Mouse (Mus musculus) forebrain, embryonic 12.5 days (tissue): ENCODE measurements around the gene Padi4. TPM values are rescaled to one million over a fixed set of nuclear protein-coding genes. Genes with fewer than 3 reads are reported as not detected.

Source experiments
- ATAC-seq: fragments of 200-750 bp; cut with Nextera tagmentation; 2 replicates; pipeline ENCODE4 v1.8.0; 2017; ENCODE audit warnings: moderate TSS enrichment; ENCODE audit not compliant: low FRiP score
- H3K27ac ChIP-seq: fragments of 300-500 bp; sonication (generic); 2 replicates; pipeline ENCODE4 v1.5.1; 2016; ENCODE audit warnings: mild to moderate bottlenecking
- H3K27me3 ChIP-seq: fragments of 300-500 bp; sonication (generic); 2 replicates; pipeline ENCODE4 v1.6.1; 2016; ENCODE audit warnings: mild to moderate bottlenecking
- H3K36me3 ChIP-seq: fragments of 300-500 bp; sonication (generic); replicated peaks from 2 replicates; pipeline ENCODE4 v1.6.1; 2016; ENCODE audit warnings: mild to moderate bottlenecking
- H3K4me1 ChIP-seq: fragments of 300-500 bp; sonication (generic); 2 replicates; pipeline ENCODE4 v1.6.1; 2016
- H3K4me2 ChIP-seq: fragments of 300-500 bp; sonication (generic); 2 replicates; pipeline ENCODE4 v1.6.1; 2016; ENCODE audit warnings: mild to moderate bottlenecking, moderate library complexity
- H3K4me3 ChIP-seq: fragments of 300-500 bp; sonication (generic); replicated peaks from 2 replicates; pipeline ENCODE4 v1.5.1; 2016; ENCODE audit warnings: mild to moderate bottlenecking
- H3K9ac ChIP-seq: fragments of 300-500 bp; sonication (generic); 2 replicates; pipeline ENCODE4 v1.6.1; 2016; ENCODE audit warnings: mild to moderate bottlenecking
- H3K9me3 ChIP-seq: fragments of 300-500 bp; sonication (generic); 2 replicates; pipeline ENCODE4 v1.6.1; 2016
- WGBS: fragments of 180-500 bp; shearing (Covaris S2); methylation state at CpG from one replicate; pipeline ENCODE4 v1.1.7; 2016; 5-methylcytosine and 5-hydroxymethylcytosine counted together
- polyA plus RNA-seq: library from polyadenylated mRNA; unstranded; fragments of >200 nt; fragmentation: Nextera tagmentation; extraction: Ambion mirVana; gene quantifications from 2 replicates; pipeline ENCODE4 v1.2.1, GENCODE M21; 2016

Padi4 gene
- polyA plus RNA-seq, 1 experiment from 2014 or later: 1.8 TPM

DNA sequence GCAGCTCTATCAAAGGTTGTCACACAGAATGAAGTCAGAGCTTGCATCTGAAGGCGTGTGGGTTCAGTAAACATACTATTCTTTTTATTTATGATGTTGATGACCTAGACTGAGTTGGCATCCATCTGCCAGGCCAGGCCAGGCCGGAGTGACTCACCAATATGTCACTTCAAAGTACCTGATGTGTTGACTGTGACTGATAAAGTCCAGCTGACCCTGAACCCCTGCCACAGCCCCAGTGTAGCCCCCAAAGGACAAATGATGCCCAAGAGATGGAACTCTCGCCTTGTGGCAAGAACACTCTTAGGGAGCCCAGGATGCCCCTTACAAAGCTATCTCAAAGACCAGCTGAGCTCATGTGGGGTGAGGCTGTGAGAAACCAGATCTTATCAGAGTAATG is 18.2 kb downstream of the Padi4 start:
- Histone ChIP-seq H3K27me3 (no peaks in the 10 kb centered on the region), H3K4me2 (no peak overlapping the region), H3K27ac (no peak overlapping the region), H3K9ac (no peak overlapping the region), H3K36me3 (no peaks in the 10 kb centered on the region), H3K9me3 (no peaks in the 10 kb centered on the region), H3K4me3 (no peak overlapping the region), H3K4me1 (peaks cover 23% of the 10 kb centered on the region)
- WGBS: 85% methylated on average over 3 of the region's 3 CpGs
- no peak for ATAC-seq

DNA sequence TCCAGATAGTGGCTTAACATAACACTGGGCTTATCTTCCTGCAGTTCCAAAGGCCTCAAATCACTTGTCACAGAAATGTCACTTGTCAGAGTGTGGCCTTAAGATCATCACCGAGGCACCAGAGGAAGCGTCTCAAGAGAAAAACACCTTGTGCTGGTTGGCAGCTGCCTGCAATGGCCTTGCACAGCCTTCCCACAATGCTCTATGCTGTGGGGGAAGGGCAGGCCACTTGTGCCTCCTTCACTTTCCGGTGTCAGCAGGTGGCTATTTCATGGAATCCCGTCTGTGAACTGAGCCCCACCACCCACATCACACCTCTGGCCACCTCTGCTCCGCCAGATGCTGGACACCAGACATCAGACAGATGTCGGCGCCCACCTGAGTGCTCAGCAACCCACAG is 20.7 kb downstream of the Padi4 start:
- Histone ChIP-seq H3K27me3 (peaks cover 9% of the 10 kb centered on the region; the same call in 1 of the 2 replicates), H3K36me3 (no peaks in the 10 kb centered on the region), H3K4me3 (no peak overlapping the region), H3K27ac (no peak overlapping the region), H3K9ac (no peak overlapping the region), H3K4me1 (peaks cover 26% of the 10 kb centered on the region), H3K4me2 (no peak overlapping the region), H3K9me3 (no peaks in the 10 kb centered on the region)
- ATAC-seq: no peak
- 70% methylated on average over 7 of the region's 7 CpGs for WGBS

DNA sequence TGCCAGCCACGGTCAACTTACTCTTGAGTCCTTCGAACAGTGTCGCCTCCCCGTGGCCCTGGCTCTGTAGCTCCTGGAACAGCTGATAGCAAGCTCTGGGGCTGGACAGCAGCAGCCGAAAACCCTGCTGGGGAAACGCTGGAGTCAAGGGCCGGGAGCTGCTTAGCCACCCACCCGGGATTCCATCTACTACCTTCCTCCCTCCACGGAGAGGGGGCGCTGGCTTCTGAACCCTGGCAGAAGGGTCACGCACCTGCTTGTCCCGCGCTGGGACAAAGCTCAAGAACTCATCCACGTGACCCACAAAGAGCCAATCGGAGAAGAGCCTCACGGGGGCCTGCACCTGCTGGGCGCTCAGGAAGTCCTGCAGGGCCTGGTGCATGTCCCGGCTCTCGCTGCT is 23.7 kb downstream of the Padi4 start:
- Histone ChIP-seq H3K9me3 (no peaks in the 10 kb centered on the region), H3K36me3 (no peaks in the 10 kb centered on the region), H3K4me1 (peaks cover 11% of the 10 kb centered on the region), H3K27me3 (peaks cover 9% of the 10 kb centered on the region; the same call in 1 of the 2 replicates), H3K4me2 (peak overlapping the region; percentile 53), H3K9ac (no peak overlapping the region; the same call in 1 of the 2 replicates), H3K4me3 (peak overlapping the region; percentile 21; the same call in 1 of the 2 replicates), H3K27ac (no peak overlapping the region)
- 8% methylated on average over 19 of the region's 19 CpGs for whole genome bisulfite sequencing
- no peak for ATAC-seq

DNA sequence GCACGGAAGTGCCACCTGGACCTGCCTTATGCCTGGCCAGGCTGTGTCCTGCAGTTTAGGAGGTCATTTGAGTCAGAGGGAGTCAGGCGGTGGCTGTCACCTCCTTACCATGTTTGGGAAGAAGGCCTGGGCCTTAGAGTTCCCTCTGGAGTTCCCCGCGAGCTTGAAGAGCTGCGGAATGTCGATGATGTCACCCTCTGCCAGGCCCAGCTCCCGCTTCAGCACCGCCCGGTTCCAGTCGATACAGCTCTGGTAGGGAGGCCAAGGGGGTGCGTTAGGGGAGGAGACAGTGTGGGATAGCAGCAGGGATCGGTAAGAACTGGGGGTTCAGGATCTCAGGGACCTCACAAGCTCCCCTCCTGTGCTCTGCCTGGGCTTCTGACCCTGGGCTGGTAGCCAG is 26.1 kb downstream of the Padi4 start:
- 44% methylated on average over 12 of the region's 12 CpGs for WGBS

DNA sequence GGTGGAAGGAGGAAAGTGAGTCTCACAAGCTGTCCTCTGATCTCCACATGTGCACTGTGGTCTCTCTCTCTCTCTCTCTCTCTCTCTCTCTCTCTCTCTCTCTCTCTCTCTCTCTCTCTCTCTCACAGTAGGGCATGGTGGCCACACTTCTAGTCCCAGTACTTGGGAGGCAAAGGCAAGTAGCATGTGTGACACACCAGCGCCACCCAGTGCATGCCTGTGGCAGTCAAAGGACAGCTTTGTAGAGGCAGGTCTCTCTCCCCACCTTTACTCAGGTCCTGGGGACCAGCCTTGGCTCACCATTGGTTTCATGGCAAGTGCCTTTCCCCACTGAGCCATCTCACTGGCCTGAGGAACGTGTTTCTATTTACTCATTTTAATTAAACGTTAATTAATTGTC is 29.4 kb downstream of the Padi4 start:
- Histone ChIP-seq H3K9ac (no peak overlapping the region), H3K9me3 (no peaks in the 10 kb centered on the region), H3K4me3 (no peak overlapping the region), H3K27me3 (peaks cover 5% of the 10 kb centered on the region; the same call in 1 of the 2 replicates), H3K4me1 (no peaks in the 10 kb centered on the region; the same call in 1 of the 2 replicates), H3K27ac (no peak overlapping the region), H3K4me2 (no peak overlapping the region), H3K36me3 (no peaks in the 10 kb centered on the region)
- WGBS: 31% methylated on average over 3 of the region's 3 CpGs
- ATAC-seq: no peak

More for the DNA sequence above, 26.1 kb downstream of the Padi4 start:
- Histone ChIP-seq H3K4me2 (no peak overlapping the region), H3K9me3 (no peaks in the 10 kb centered on the region), H3K4me1 (peaks cover 8% of the 10 kb centered on the region), H3K36me3 (no peaks in the 10 kb centered on the region), H3K9ac (no peak overlapping the region), H3K27me3 (peaks cover 9% of the 10 kb centered on the region; the same call in 1 of the 2 replicates), H3K4me3 (no peak overlapping the region), H3K27ac (no peak overlapping the region)
- no peak for ATAC-seq

DNA sequence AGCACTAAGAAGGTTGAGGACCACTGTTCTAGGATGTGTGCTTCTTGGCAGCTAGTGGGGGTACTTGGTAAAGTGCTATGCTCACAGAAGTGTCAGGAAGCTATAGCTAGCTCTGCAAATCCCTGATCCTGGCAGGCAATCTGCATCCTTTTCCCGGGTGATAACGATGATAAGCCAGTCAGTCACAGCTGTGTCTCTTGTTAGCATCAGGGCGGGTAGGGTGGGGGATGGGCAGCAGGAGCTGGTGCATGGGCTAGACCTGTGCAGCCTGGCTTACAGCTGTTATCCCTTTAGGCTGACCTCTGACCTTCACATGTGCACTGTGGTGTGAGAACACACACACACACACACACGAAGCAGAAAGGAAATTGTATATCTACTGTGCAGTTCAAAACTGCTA is 30.9 kb downstream of the Padi4 start:
- no peak overlapping the region for H3K27ac ChIP-seq
- no peaks in the 10 kb centered on the region for H3K36me3 ChIP-seq
- H3K9me3 ChIP-seq: no peaks in the 10 kb centered on the region
- no peak overlapping the region for H3K4me3 ChIP-seq
- H3K4me1 ChIP-seq: no peaks in the 10 kb centered on the region; the same call in 1 of the 2 replicates
- H3K9ac ChIP-seq: no peak overlapping the region
- 39% methylated on average over 4 of the region's 4 CpGs for WGBS
- peaks cover 5% of the 10 kb centered on the region; the same call in 1 of the 2 replicates for H3K27me3 ChIP-seq
- ATAC-seq: 0 out of 2 replicates have a peak, but pooled peaks have one; percentile 51
- no peak overlapping the region for H3K4me2 ChIP-seq

DNA sequence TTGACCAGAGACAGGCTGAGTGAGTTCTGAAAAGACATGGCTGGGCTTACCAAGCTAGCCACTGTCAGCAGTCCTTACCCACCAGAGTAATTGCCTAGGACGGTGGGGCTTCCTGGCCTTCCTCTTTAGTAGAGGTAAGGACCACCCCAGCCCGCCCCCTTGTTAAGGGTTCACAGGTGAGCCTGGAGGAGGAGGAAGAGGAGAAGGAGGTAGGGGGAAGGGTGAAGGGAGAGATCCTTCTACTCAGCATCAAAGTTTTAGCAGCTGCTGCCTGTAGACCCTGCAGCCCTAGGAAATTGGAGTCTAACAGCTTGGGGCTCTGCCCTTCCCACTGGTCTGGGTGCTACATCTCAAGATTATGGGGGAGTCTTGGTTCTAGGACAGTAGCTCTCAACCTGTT is 31.5 kb downstream of the Padi4 start, which contains the start of gene Padi6:
TSS of gene Padi6 (minus strand) at position 101 of the 400 bp plus-strand sequence.
- WGBS: 90% methylated on average over 2 of the region's 2 CpGs

DNA sequence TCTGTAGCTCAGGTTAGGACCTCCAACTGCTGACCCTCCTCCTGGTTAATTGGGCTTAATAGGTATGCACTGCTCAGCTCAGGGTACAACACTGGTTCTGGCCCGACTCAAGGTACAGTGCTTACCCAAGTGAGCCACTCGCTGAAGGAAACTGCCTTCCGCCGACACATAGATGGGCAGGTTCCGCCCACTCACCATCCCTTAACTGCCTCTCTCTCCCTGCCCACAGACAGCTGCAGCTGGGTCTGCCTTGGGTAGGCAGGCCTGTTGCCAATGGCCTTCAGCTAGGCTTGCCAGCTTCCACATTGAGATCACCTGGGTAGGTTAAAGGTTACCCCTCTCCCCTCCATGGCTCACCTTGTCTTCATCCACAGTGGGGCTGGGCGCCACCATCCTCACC is 32.6 kb downstream of the Padi4 start:
- no peak for ATAC-seq
- 88% methylated on average over 6 of the region's 6 CpGs for WGBS
- Histone ChIP-seq H3K27ac (no peak overlapping the region), H3K9ac (no peak overlapping the region), H3K27me3 (0 out of 2 replicates have a peak, but pooled peaks cover 5% of the 10 kb centered on the region), H3K4me2 (no peak overlapping the region), H3K9me3 (no peaks in the 10 kb centered on the region), H3K4me3 (no peak overlapping the region), H3K4me1 (no peaks in the 10 kb centered on the region; the same call in 1 of the 2 replicates), H3K36me3 (no peaks in the 10 kb centered on the region)

More for the DNA sequence above, 31.5 kb downstream of the Padi4 start, which contains the start of gene Padi6:
- H3K9ac ChIP-seq: no peak within 1 kb of the TSS
- no peak within 1 kb of the TSS for H3K4me2 ChIP-seq
- no peak within 1 kb of the TSS for H3K27ac ChIP-seq
- ATAC-seq: no peak
- no peaks in the 10 kb centered on the region for H3K9me3 ChIP-seq
- no peak within 1 kb of the TSS for H3K4me3 ChIP-seq
- H3K36me3 ChIP-seq: no peaks in the 10 kb centered on the region
- H3K27me3 ChIP-seq: 0 out of 2 replicates have a peak, but pooled peaks cover 5% of the 10 kb centered on the region
- H3K4me1 ChIP-seq: no peaks in the 10 kb centered on the region; the same call in 1 of the 2 replicates

DNA sequence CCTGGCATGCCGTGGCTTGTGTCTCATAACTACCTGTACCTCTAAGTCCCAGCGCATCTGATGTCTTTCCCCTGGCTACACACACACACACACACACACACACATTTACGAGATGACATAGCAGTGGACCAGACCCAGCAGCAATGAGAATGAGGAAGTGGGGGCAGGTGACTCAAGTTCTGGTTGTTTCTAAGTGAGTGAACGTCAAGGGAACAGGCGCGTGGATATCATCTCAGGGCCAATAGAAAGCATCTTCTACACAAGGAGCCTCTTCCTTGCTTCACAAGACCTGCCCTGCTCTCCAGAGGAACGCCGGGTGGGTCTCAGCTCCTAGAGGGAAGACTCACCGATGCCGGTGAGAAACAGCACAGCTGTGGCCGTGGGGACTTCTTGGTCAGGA is 33.4 kb downstream of the Padi4 start:
- H3K4me1 ChIP-seq: no peaks in the 10 kb centered on the region; the same call in 1 of the 2 replicates
- H3K9ac ChIP-seq: no peak overlapping the region
- 91% methylated on average over 11 of the region's 11 CpGs for WGBS
- H3K4me2 ChIP-seq: no peak overlapping the region
- ATAC-seq: no peak
- H3K9me3 ChIP-seq: no peaks in the 10 kb centered on the region
- no peak overlapping the region for H3K27ac ChIP-seq
- no peak overlapping the region for H3K4me3 ChIP-seq
- 0 out of 2 replicates have a peak, but pooled peaks cover 5% of the 10 kb centered on the region for H3K27me3 ChIP-seq
- H3K36me3 ChIP-seq: no peaks in the 10 kb centered on the region

DNA sequence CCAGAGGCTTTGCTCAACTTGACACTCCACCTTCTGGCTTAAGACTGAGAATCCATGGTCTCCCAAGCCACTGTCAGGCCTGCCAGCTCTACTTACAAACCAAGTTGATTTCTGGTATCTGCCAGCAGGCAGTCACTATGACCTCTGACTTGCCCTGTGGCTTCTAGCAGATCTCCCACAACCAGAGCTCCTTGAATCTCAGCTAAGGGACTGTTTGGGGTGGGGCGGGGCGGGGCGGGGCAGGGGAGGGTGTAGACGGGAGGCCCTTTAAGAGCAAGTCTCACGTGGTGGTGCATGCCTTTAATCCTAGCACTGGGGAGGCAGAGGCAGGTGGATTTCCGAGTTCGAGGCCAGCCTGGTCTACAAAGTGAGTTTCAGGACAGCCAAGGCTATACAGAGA is 41.2 kb downstream of the Padi4 start:
- no peaks in the 10 kb centered on the region for H3K27me3 ChIP-seq
- no peaks in the 10 kb centered on the region for H3K9me3 ChIP-seq
- no peak for ATAC-seq
- no peak overlapping the region for H3K4me3 ChIP-seq
- H3K4me1 ChIP-seq: no peaks in the 10 kb centered on the region
- WGBS: 82% methylated on average over 7 of the region's 7 CpGs
- no peak overlapping the region for H3K9ac ChIP-seq
- H3K4me2 ChIP-seq: no peak overlapping the region
- no peak overlapping the region for H3K27ac ChIP-seq
- no peaks in the 10 kb centered on the region for H3K36me3 ChIP-seq

DNA sequence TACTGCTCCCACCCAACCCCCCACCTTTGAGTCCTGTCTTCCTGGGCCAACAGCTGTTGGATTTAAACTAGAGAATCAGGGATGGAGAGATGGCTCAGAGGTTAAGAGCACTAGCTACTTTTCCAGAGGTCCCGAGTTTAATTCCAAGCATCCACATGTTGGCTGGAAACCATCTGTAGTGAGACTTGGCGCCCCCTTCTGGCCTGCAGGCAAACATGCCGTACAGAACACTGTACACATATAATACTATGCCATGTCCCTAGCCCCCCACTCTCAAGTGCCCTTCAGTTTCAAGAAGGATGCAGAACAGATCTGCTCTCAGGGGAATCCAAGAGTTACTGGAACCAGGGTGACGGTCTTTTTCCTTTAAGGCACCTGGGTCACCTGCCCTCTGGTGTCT is 42.4 kb downstream of the Padi4 start:
- H3K4me1 ChIP-seq: no peaks in the 10 kb centered on the region
- H3K9ac ChIP-seq: no peak overlapping the region
- ATAC-seq: no peak
- no peaks in the 10 kb centered on the region for H3K9me3 ChIP-seq
- no peak overlapping the region for H3K4me2 ChIP-seq
- 83% methylated on average over 4 of the region's 4 CpGs for WGBS
- peaks cover 6% of the 10 kb centered on the region for H3K36me3 ChIP-seq
- no peak overlapping the region for H3K4me3 ChIP-seq
- H3K27me3 ChIP-seq: no peaks in the 10 kb centered on the region
- H3K27ac ChIP-seq: no peak overlapping the region

DNA sequence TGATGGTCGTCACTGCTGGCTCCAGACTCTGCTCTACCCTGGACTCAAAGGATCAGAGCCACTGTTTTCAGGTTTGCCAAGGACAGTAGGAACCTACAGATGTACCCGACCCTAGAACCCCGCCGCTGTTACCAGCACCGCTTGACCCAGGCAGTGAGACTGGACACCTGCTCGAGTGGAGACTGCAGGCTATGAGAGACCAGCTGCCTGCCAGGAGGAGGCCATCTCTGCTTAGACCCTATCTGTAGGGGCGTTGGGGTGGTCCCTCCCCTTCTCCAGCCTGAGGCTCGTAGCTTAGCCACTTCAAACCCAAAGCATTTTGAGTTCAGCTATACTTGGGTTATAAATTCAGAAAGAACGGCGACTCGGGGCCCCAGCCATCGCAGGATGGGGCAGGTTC is 47.1 kb downstream of the Padi4 start:
- H3K4me1 ChIP-seq: peaks cover 12% of the 10 kb centered on the region
- no peak overlapping the region for H3K4me2 ChIP-seq
- peaks cover 30% of the 10 kb centered on the region for H3K36me3 ChIP-seq
- H3K27me3 ChIP-seq: no peaks in the 10 kb centered on the region
- H3K27ac ChIP-seq: no peak overlapping the region
- H3K4me3 ChIP-seq: no peak overlapping the region
- WGBS: 90% methylated on average over 12 of the region's 12 CpGs
- no peaks in the 10 kb centered on the region for H3K9me3 ChIP-seq
- no peak overlapping the region for H3K9ac ChIP-seq
- no peak for ATAC-seq

DNA sequence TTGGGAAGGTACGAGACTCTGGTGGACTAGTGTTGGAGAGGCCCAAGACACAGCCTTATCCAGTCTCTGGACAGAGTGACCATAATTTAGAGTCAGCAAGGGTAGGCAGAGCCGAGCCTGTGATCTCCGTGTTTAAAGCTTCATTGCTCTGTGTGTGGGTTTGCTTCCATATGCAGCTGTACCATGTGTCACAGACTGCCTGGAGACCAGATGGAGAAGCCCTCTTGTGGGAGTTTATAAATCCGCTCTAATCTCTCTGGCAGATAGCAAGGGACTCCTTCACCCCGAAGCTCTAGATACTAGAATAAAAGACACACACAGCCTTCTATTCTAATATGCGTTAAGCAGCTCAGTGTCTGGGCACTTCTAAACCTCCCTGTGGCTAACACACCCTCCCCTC is 49.3 kb downstream of the Padi4 start:
- Histone ChIP-seq H3K27ac (no peak overlapping the region; the same call in 1 of the 2 replicates), H3K4me3 (no peak overlapping the region), H3K4me1 (peaks cover 12% of the 10 kb centered on the region), H3K9me3 (no peaks in the 10 kb centered on the region), H3K27me3 (no peaks in the 10 kb centered on the region), H3K9ac (no peak overlapping the region), H3K36me3 (peaks cover 51% of the 10 kb centered on the region), H3K4me2 (no peak overlapping the region)
- ATAC-seq: no peak
- WGBS: 79% methylated on average over 6 of the region's 6 CpGs
